Mouse (Mus musculus): ENCODE results near the gene Cacna2d4. TPM values are rescaled to one million over a fixed set of nuclear protein-coding genes. Genes with fewer than 3 reads are reported as not detected.

Gene Cacna2d4
- polyA plus RNA-seq, 1 experiment from 2014 or later = 0.05 TPM

DNA sequence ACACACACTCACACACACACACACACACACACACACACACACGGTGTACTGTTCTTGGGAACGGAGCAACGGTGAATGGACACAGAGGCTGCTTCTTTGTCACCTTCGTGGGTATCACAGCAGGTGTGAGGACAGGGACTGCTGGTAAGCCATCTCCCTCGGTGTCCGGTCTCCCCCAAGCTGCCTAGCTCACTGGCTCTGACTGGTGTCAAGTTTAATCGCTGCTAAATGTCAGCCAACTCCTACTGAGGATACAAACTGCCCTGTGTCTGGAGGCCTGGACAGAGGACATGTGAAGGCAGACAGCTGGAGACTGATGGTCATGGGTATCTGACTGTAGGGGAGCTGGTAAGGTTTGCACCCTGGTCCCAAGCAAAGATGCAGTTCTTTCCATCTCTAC is 3.9 kb downstream of the Cacna2d4 start:
- no peaks in the 10 kb centered on the region for H3K27me3 ChIP-seq
- POLR2A ChIA-PET = no interaction called here
- no peak for TF ChIP-seq CTCF (IDR thresholded peaks at IDR 0.05)
- DNase-seq (ENCODE audit: low read depth, low spot score) = no peak
- in situ Hi-C loops (cut with MboI; ENCODE audit: low pct_unique_long_range_greater_than_20kb) = no loop called here
- CTCF ChIA-PET = no interaction called here
- no peak for ATAC-seq

DNA sequence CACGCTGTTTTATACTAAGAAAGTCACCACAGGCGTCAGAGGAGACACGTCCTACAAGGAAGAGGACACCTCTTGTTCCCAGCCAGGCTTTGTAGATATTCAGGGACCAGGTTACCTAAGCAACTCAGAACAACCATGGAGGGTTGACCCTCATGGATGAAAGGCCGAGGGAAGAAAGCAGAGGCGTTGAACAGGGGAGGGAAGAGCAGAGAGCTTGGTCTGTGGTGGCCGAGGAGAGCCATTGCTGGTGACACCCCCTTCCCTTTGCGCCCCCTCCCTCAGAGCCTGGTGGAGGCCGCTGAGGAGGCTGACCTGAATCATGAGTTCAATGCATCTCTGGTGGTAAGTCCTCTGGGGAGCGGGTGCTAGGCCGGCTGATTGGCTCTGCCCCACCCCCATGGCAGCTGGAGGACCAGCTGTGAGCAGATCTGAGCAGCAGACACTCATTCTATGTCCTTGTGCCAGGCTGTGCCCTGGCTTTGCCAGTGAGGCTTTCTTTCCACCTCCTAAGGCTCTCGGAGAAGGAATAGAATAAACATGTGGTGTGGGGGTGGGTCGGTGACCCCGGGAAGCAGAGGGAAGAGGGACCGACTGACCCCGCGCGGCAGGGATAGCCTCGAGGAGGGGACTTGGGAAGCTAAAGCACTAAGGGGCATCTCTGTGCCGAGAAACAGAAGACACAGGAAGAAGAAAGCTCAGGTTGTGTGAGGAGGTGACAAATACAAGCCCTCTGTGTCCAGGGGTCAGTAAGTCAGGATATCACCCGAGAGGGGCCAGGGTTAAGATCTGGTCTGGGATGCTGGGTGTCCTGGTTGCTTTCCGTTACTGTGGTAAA is 4.8 kb downstream of the Cacna2d4 start:
- in situ Hi-C loops (cut with MboI; ENCODE audit: low pct_unique_long_range_greater_than_20kb) = no loop called here
- no peak for TF ChIP-seq CTCF (IDR thresholded peaks at IDR 0.05)
- DNase-seq (ENCODE audit: low read depth, low spot score) (no peak), ATAC-seq (no peak)
- CTCF ChIA-PET = no interaction called here
- POLR2A ChIA-PET = no interaction called here
- no peaks in the 10 kb centered on the region for H3K27me3 ChIP-seq

- no peak for TF ChIP-seq CTCF (IDR thresholded peaks at IDR 0.05)
- CTCF ChIA-PET = no interaction called here
- ATAC-seq (no peak), DNase-seq (ENCODE audit: low read depth, low spot score) (no peak)
- in situ Hi-C loops (cut with MboI; ENCODE audit: low pct_unique_long_range_greater_than_20kb) = no loop called here
- POLR2A ChIA-PET = no interaction called here
- H3K27me3 ChIP-seq = no peaks in the 10 kb centered on the region
These were observed 9.8 kb downstream of the Cacna2d4 start for GRCm38 (mm10) chr6:119246082-119246481.

DNA sequence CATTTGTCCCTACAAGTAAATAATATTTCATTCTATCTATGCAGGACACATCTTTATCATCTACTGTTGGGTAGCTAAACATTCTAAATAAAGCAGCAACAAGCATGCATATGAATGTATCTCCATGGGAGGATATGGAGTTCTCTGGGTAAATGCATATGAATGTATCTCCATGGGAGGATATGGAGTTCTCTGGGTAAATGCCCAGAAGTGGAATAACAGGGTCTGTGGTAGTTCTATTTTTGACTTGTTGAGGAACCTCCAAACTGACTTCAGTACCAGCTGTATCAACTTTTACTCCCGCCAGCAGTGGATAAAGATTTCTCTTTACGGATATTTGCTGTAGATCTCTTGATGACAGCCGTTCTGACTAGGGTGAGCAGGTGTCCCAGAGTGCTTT is 12.3 kb downstream of the Cacna2d4 start:
- CTCF ChIA-PET = no interaction called here
- no peak for DNase-seq (ENCODE audit: low read depth, low spot score)
- TF ChIP-seq CTCF (IDR thresholded peaks at IDR 0.05) = no peak
- in situ Hi-C loops (cut with MboI; ENCODE audit: low pct_unique_long_range_greater_than_20kb) = no loop called here
- H3K27me3 ChIP-seq = no peaks in the 10 kb centered on the region
- ATAC-seq = no peak
- POLR2A ChIA-PET = no interaction called here

GRCm38 (mm10) chr6:119249726-119250125 is 13.4 kb downstream of the Cacna2d4 start:
- in situ Hi-C loops (cut with MboI; ENCODE audit: low pct_unique_long_range_greater_than_20kb) = no loop called here
- CTCF ChIA-PET = no interaction called here
- POLR2A ChIA-PET = no interaction called here
- no peak for DNase-seq (ENCODE audit: low read depth, low spot score)
- no peak for TF ChIP-seq CTCF (IDR thresholded peaks at IDR 0.05)
- ATAC-seq = no peak
- H3K27me3 ChIP-seq = no peaks in the 10 kb centered on the region

DNA sequence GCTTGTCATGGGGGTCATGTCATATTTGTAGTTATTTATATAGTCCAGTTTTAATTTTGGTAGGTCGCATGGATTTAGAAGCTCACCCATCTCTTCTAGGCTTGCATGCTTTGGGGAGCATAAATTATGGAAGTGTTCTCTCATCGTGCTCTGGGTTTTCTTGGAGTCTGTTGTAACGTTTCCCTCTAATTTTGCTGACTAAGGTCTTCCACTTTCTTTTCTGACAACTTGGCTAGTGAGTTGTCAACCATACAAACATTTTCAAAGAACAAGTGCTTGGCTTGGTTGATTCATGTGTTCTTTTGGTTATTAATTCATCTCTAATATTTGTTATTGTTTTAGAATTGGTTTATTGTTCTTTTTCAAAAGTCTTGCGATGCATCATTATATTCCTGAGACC is 15.4 kb downstream of the Cacna2d4 start:
- no peaks in the 10 kb centered on the region for H3K27me3 ChIP-seq
- POLR2A ChIA-PET = no interaction called here
- DNase-seq (ENCODE audit: low read depth, low spot score) (no peak), ATAC-seq (no peak)
- in situ Hi-C loops (cut with MboI; ENCODE audit: low pct_unique_long_range_greater_than_20kb) = no loop called here
- no peak for TF ChIP-seq CTCF (IDR thresholded peaks at IDR 0.05)
- CTCF ChIA-PET = no interaction called here

GRCm38 (mm10) chr6:119276713-119277112 is 40.4 kb downstream of the Cacna2d4 start:
- POLR2A ChIA-PET = no interaction called here
- DNase-seq (ENCODE audit: low read depth, low spot score) (no peak), ATAC-seq (no peak)
- in situ Hi-C loops (cut with MboI; ENCODE audit: low pct_unique_long_range_greater_than_20kb) = no loop called here
- H3K27me3 ChIP-seq = peaks cover 3% of the 10 kb centered on the region
- CTCF ChIA-PET = interaction anchor here (1.1 kb wide), 1 partner anchor 32 kb away, joined by 3 read pairs; no protein-coding TSS in a partner anchor
- TF ChIP-seq CTCF (IDR thresholded peaks at IDR 0.05) = no peak

DNA sequence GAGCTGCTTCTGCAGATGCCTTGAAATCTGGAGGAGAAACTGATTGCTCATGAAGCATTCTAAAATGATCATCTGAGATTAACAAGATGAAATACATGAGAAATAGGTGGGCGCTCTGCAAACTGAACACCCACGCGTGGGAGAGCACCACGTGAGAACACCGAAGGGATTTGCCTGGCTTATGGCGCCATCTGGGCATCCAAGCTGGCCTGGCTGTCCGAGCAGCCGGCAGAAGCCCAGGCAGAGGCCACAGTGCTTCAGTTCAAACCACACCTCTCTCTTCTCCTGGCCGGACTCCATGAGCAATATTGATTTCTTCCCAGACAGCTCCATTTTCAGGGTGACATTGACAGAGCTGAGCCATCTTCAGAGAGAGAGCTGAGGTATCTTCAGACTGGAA is 44.4 kb downstream of the Cacna2d4 start:
- no peak for DNase-seq (ENCODE audit: low read depth, low spot score)
- in situ Hi-C loops (cut with MboI; ENCODE audit: low pct_unique_long_range_greater_than_20kb) = no loop called here
- H3K27me3 ChIP-seq = peaks cover 3% of the 10 kb centered on the region
- POLR2A ChIA-PET = no interaction called here
- no peak for TF ChIP-seq CTCF (IDR thresholded peaks at IDR 0.05)
- ATAC-seq = no peak
- CTCF ChIA-PET = no interaction called here

- peaks cover 4% of the 10 kb centered on the region for H3K27me3 ChIP-seq
- POLR2A ChIA-PET = no interaction called here
- CTCF ChIA-PET = no interaction called here
- ATAC-seq (no peak), DNase-seq (ENCODE audit: low read depth, low spot score) (no peak)
- TF ChIP-seq CTCF (IDR thresholded peaks at IDR 0.05) = no peak
- in situ Hi-C loops (cut with MboI; ENCODE audit: low pct_unique_long_range_greater_than_20kb) = no loop called here
These were observed 65.0 kb downstream of the Cacna2d4 start for GRCm38 (mm10) chr6:119301310-119301709.

DNA sequence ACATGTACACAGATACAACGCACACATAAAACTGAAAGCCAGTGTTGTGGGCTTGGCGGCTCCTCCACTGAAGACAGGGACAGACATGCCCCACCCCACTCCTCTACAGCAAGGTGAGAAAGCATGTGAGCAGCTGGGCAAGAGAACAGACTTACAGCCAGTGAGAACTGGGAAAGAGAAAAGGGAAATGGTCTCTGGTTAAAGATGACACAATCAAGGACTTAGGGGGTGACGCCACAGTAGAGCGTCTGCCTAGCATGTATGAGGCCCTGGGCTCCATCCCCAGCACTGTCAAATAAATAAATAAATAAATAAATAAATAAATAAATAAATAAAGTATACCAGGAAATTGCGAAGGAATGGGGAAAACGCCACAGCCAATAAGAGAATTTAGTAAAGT is 67.0 kb downstream of the Cacna2d4 start:
- ChIA-PET CTCF (no interaction called here), POLR2A (no interaction called here)
- in situ Hi-C loops (cut with MboI; ENCODE audit: low pct_unique_long_range_greater_than_20kb) = no loop called here
- TF ChIP-seq CTCF (IDR thresholded peaks at IDR 0.05) = no peak
- DNase-seq (ENCODE audit: low read depth, low spot score) = no peak
- H3K27me3 ChIP-seq = peaks cover 3% of the 10 kb centered on the region
- no peak for ATAC-seq

GRCm38 (mm10) chr6:119307867-119308413 is 71.6 kb downstream of the Cacna2d4 start:
- no peak for TF ChIP-seq CTCF (IDR thresholded peaks at IDR 0.05)
- H3K27me3 ChIP-seq = no peaks in the 10 kb centered on the region
- in situ Hi-C loops (cut with MboI; ENCODE audit: low pct_unique_long_range_greater_than_20kb) = no loop called here
- DNase-seq (ENCODE audit: low read depth, low spot score) (no peak), ATAC-seq (no peak)
- ChIA-PET POLR2A (no interaction called here), CTCF (no interaction called here)

- ATAC-seq (no peak), DNase-seq (ENCODE audit: low read depth, low spot score) (no peak)
- POLR2A ChIA-PET = no interaction called here
- in situ Hi-C loops (cut with MboI; ENCODE audit: low pct_unique_long_range_greater_than_20kb) = no loop called here
- no peaks in the 10 kb centered on the region for H3K27me3 ChIP-seq
- TF ChIP-seq CTCF (IDR thresholded peaks at IDR 0.05) = no peak
- CTCF ChIA-PET = no interaction called here
These were observed 73.8 kb downstream of the Cacna2d4 start for GRCm38 (mm10) chr6:119310176-119310575.

Measured in Patski (cell line).